Mouse (Mus musculus): ENCODE measurements around the gene Zbtb16.

Gene Zbtb16

DNA sequence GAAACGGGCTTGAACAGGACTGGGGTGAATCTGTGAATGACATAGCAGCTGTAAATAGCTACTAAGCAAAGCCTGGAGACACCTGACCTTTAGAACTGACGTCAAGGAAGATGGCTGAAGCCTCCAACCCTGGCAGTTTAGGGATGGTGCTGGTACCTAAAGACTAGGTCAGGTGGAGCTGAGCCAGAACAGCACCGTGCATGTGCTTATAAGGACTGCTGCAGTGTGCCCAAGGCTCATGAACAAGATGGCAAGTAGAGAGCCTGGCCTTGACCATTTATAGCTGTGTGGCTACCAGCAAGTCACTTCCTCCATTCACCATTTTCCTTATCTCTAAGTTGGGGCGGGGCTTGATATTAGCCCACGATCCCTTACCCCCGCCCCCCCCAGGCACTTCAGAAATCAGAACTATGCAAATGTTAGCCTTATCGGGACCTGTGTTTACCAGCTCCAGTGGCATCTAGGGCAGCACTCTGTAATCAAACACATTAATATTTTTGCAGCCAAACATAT is 9.6 kb downstream of the Zbtb16 start:
- DNase-seq (ENCODE audit: low read depth): no peak

- no peak for DNase-seq (ENCODE audit: low read depth)
Measured at GRCm38 (mm10) chr9:48824533-48825130, 11.4 kb downstream of the Zbtb16 start.

GRCm38 (mm10) chr9:48823851-48824250 is 12.2 kb downstream of the Zbtb16 start:
- no peak for DNase-seq (ENCODE audit: low read depth)

DNA sequence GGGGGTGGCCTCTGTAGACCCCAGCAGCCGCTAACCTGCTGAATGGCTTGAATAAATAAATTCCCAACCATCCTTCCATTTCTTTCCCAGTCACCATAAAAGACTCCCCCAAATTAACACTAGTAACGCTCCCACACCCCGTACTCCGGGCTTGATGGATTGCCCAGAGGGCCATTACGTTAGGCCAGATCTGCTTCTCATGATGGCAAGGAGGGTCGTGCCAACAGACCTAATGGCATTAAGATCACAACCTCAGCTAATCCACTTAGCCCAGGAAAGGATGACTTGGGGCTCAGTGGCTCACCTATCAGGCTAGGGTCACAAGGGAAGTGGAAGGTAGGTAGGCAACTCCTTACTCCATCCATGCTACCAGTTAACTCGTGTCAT is 12.7 kb downstream of the Zbtb16 start:
- no peak for DNase-seq (ENCODE audit: low read depth)

DNA sequence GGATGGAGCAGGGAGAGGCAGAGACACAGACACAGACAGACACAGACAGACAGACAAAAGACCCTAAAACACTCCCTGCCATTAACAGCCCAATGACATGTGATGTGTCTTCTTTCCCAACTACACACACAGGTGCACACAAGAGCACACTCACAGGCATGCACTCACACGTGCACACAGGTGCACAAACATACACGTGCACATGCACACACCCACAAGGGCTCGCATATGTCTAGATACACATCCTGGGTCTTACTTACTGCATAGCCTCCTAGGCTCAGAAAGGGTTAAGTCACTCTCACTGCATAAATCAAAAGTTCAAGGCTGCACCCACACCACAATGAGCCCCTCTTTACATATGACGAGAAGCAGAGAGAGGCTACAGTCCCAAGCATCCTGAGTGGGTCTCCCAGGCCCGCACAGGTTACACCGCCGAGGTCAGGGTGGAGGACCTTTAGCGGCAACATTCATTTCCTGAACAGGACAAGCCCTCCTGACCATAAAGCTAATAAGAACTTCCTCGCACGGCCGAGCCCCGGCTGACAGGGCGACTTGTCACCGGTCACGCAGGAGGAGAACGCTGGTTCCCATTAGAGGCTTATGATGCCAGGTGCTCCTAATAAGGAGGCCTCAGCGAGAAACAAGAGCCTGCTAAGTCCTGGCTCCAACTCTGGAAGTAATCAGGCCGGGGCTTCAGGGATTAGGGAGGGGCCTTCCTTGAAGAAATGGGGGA is 13.3 kb downstream of the Zbtb16 start:
- DNase-seq (ENCODE audit: low read depth): no peak

GRCm38 (mm10) chr9:48821916-48822585 is 14.0 kb downstream of the Zbtb16 start:
- no peak for DNase-seq (ENCODE audit: low read depth)

DNA sequence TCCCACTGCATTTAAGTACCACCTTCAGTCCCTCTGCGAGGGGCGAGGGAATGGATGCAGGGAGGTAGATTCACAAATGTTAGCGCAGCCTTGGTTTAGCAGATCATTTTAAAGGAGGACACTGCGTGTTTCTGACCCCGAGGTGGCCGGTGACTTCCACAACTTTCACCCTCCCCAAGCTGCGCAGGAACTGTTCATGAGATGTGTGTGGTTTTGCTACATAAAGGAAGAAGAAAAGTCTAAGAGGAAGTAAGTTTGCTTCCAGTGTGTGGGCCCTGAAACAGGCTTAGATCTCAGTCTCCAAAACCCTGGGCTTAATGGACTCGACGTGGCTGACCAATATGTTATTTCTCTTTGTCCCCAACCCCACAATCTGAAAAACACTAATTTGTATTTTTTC is 14.6 kb downstream of the Zbtb16 start:
- no peak for DNase-seq (ENCODE audit: low read depth)

DNA sequence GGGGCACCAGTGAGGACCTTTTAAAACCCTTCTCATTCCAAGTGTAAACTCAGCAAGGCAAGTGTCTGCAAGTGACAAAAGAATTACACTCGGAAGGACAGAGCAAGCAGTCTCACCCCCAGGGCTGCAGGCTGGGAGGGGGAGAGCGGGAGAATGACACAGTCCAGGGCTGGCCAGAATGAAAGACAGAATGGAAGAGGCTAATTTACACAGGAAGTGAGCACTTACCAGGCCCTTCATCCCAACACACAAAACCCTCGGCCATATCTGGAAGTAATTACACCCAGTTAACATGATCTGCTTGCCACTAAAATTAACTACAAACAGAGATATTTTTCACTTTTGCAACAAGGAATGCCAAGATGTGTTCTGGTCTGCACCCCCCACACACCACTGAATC is 15.2 kb downstream of the Zbtb16 start:
- DNase-seq (ENCODE audit: low read depth): no peak

GRCm38 (mm10) chr9:48819695-48820094 is 16.3 kb downstream of the Zbtb16 start:
- DNase-seq (ENCODE audit: low read depth): no peak

DNA sequence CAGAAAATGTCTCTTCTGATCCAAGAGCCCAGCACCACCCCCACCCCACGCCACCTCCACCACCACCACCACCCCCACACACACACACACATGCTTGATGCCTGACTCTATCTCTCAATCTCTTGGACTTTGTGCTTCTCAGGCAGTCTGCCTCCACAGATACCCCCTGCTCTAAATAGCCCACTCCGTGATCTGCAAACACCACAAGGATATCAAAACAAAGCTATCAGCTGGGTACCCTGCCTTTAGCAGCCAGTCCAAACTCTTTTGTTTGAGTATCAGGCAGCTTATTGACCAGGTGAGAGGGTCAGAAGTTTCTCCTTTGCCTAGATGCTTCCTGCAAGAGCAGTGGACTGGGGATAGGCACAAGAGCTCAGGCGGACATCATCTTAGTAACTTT is 16.9 kb downstream of the Zbtb16 start:
- DNase-seq (ENCODE audit: low read depth): no peak

GRCm38 (mm10) chr9:48817907-48818306 is 18.1 kb downstream of the Zbtb16 start:
- no peak for DNase-seq (ENCODE audit: low read depth)

DNA sequence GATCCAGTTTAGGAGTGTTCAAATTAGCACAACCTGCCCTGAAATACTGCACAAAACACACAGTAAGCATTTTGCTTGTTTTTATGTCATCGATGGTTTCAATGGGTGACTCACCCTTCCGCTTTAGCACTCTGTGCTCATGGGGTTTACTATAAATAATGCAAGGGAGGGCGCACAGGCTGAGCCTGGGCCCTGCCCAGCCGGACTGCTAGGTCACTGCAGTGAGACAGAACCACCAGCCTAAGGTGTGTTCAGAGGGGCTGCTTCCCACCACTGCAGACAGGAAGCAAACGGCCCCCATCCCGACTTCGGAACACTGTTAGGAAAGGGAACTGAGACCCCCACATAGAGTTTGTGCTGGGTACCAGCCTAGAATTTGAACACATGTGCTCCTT is 18.6 kb downstream of the Zbtb16 start:
- DNase-seq (ENCODE audit: low read depth): peak; percentile 58

DNA sequence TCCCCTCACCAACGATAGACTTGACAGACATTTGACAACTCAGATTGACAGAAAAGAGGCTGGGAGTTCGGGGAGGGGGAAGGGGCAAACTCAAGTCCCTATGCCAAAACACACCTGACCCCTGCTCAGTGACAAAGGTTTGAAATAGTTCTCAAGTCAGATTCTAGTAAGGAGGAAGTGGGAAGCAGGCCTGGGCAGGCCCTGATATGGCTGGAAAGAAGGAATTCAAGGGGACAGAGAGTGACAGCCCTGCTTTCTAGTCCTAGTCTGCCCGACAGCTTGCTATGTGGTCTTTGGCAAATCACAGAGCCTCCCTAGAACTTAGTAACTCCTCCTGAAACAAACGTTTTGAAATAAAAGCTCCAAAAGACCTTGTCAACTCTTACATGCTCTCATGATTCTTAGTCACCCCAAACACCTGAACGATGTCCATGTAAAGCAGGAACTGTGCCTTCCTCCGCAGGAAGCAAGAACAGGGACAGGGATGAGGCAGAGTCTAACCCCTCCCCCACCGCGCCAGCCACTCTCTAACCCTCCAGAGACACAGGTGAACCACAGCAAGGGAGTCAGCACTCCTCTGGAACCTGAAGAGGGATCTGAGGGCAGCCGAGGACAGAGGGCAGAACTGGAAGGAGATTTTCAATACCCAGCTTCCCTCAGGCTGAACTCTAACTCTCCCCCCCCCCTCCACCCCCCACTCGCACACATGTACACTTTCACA is 19.2 kb downstream of the Zbtb16 start:
- DNase-seq (ENCODE audit: low read depth): no peak

DNA sequence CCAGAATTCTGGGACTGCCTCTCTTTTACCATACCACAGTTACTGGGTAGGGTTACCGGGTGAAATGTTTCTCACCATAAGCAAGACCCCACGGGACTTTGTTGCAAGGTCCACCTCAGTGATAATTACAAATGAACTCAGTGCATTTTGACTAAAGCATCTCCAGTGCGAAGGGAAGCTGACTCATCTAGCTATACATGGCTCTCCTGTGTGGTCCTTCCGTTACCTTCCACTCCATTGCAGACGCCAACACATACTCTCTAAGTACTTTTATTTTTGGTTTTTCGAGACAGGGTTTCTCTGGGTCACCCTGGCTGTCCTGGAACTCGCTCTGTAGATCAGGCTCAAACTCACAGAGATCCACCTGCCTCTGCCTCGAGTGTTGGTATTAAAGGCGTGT is 19.9 kb downstream of the Zbtb16 start:
- DNase-seq (ENCODE audit: low read depth): no peak

GRCm38 (mm10) chr9:48814881-48815495 is 21.0 kb downstream of the Zbtb16 start:
- DNase-seq (ENCODE audit: low read depth): no peak

- peak; percentile 64 for DNase-seq (ENCODE audit: low read depth)
Measured at GRCm38 (mm10) chr9:48813960-48814880, 21.8 kb downstream of the Zbtb16 start.

- DNase-seq (ENCODE audit: low read depth): no peak
Measured at GRCm38 (mm10) chr9:48812352-48812751, 23.7 kb downstream of the Zbtb16 start.

DNA sequence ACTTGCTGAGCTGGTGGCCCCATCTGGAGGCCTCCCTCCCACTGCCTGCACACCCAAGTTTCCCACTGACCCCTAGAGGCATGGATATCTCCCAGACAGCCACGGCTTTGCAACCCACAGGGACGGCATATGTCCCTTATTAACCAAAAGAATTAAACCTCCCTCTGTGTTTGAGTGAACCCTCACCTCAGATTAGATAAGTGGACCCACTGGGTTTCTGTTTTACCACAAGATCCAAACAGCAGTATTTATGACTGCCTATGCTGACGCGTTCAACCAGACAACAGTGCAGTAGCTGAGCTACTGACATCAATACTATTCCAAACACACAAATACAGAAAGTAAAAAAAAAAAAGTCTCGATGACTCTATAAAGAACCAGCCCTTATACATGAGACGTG is 29.4 kb downstream of the Zbtb16 start:
- DNase-seq (ENCODE audit: low read depth): no peak

DNA sequence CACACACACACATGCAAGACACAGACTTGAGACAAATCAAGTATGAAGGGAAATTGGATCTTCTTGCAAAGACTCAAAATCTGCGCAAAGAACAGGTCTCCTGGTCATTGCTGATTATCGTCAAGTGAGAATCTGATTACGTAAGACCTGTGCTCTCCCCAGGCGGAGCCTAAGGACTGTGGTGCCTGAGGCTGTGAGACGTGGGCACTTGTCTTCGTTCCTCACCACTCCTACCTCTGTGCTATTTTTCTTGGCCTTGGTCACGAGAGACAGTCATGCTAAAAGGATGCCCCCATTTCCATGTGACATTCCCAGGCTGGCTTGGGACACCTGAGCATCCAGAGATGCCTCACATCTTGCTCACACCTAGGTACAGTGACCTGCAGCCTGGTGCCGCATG is 30.2 kb downstream of the Zbtb16 start:
- DNase-seq (ENCODE audit: low read depth): no peak

DNA sequence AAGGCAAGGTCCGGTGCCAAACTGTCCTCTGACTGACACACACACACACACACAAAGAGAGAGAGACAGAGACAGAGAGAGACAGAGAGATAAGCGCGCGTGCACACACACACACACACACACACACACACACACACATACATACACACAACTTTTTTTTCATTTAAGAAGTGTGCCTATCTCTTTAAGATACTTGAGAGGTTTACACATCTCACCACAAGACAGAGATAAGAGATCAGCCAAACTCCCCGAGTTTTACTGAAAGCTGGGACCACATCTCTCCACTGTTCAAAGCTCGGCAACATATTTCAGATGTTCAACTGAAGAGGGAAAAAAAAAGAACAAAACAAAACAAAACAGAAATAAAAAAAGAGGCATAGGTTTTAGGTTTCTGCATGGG is 31.5 kb downstream of the Zbtb16 start:
- DNase-seq (ENCODE audit: low read depth): no peak

Data from c-Kit-positive CD71-negative TER-119-negative erythroid progenitor cells, embryonic 14.5 days (primary cell).